ENCODE assay signal across 8 mouse cellular contexts in genomic region chr2:166636867-166637672, GRCm38 (mm10).
DNase-seq lines count a peak whose midpoint lies in the region.

No protein-coding gene starts in this region.

- peak; percentile 35 to 37 for DNase-seq in kidney, adult 8-10 months
- DNase-seq in kidney, postnatal 10 days: no peak
- DNase-seq in frontal cortex, postnatal 14 days (ENCODE audit: low spot score in 2 of 2): peak; percentile 55 to 70
- peak; percentile 68 to 70 for DNase-seq in layer of hippocampus, postnatal 10 days (ENCODE audit: low spot score in 2 of 2)
- DNase-seq in right cerebral cortex, postnatal 10 days (ENCODE audit: low spot score in 2 of 2): peak; percentile 73 to 85
- DNase-seq in ovary, postnatal 14 days (ENCODE audit: low spot score): no peak
- DNase-seq in liver: no peak
- DNase-seq in spleen, postnatal 36 days (ENCODE audit: low spot score in 2 of 2): no peak

Comparison
In these comparisons a context has a peak if more than half of its experiments do, and no peak if none do; other contexts are left out.
1. DNase-seq: peak in kidney, adult 8-10 months (2 of 2), frontal cortex, postnatal 14 days (2 of 2), layer of hippocampus, postnatal 10 days (2 of 2) and right cerebral cortex, postnatal 10 days (2 of 2); none in kidney, postnatal 10 days (single experiment), ovary, postnatal 14 days (single experiment), liver (single experiment) and spleen, postnatal 36 days (0 of 2).